In the genomic region with DNA sequence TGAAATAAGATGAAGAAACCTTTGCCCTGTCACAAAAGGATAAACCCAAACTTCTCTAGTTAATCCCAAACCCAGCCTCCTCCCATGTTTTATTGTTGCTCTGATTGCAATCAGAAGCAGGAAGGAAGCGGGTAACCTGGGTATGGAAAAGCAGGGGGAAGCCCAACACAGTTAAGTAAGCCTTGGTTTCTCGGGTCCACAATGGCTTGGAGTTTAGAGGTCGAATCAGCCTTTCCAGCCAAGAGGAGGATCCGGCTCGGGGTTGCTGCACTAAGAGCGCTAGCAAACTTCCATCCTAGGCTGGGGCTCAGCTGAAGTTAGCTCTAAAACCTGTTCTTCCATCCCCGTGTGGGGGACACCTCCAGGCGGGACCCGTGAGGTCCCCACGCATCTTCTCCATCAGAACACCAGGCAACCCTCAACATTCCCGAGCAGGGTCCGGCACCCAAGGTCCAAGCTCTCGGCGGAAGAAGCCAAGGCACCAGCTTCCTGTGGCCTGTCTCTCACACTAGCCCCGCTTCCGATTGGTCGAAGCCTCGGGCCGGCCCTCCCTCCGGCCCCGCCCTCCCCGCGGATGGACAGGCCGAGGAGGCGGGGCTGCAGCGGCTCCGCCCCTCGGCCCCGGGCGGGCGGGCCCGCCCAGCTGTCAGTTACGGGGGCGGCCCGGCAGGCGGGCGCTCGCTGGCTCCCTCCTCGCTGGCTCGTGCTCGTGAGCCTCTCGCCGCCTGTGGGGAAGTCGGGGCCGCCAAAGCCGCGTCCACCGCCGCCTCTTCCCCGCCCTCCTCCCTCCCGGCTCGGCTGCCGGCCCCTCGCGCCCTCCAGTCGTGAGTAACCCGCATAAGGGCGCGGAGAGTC, we compare ENCODE assay signal across 8 mouse cellular contexts. TPM values are rescaled to one million over a fixed set of nuclear protein-coding genes. Genes with fewer than 3 reads are reported as not detected.
DNase-seq lines count a peak whose midpoint lies in the region; ATAC-seq lines count a peak whose summit lies in the region.

Gene Eea1, plus strand, starts transcription at position 605 of the 855 bp plus-strand sequence.

- H3K4me1 ChIP-seq in erythroblast, embryonic 14.5 days (ENCODE audit: control insufficient read depth), result peaks cover 37% of the 10 kb centered on the region
- peaks cover 15% of the 10 kb centered on the region for H3K4me1 ChIP-seq in heart, embryonic 12.5 days (replicated peaks)
- H3K4me1 ChIP-seq in kidney, embryonic 16.5 days (ENCODE audit: insufficient read depth, low read length), result peaks cover 16% of the 10 kb centered on the region

- peak within 1 kb of the TSS; percentile 91 for H3K9ac ChIP-seq in heart, embryonic 12.5 days
- peak within 1 kb of the TSS; percentile 89 for H3K9ac ChIP-seq in kidney, embryonic 16.5 days (replicated peaks; ENCODE audit: low read length)

- H3K27ac ChIP-seq in heart, embryonic 12.5 days (ENCODE audit: poor library complexity, severe bottlenecking), result peak within 1 kb of the TSS; percentile 95
- peak within 1 kb of the TSS; percentile 93 for H3K27ac ChIP-seq in kidney, embryonic 16.5 days (ENCODE audit: low read length)

- WGBS in heart, embryonic 12.5 days, result under 1% methylated on average over 58 of the region's 59 CpGs
- under 1% methylated on average over 41 of the region's 59 CpGs for WGBS in kidney, embryonic 16.5 days

- peaks cover 15% of the 10 kb centered on the region for H3K36me3 ChIP-seq in erythroblast, embryonic 14.5 days (ENCODE audit: control insufficient read depth)
- H3K36me3 ChIP-seq in heart, embryonic 12.5 days, result no peaks in the 10 kb centered on the region; the same call in 1 of the 2 replicates
- H3K36me3 ChIP-seq in kidney, embryonic 16.5 days (ENCODE audit: insufficient read depth, low read length), result no peaks in the 10 kb centered on the region

- H3K27me3 ChIP-seq in erythroblast, embryonic 14.5 days (ENCODE audit: control insufficient read depth), result peaks cover 3% of the 10 kb centered on the region
- H3K27me3 ChIP-seq in heart, embryonic 12.5 days (replicated peaks), result no peaks in the 10 kb centered on the region
- H3K27me3 ChIP-seq in kidney, embryonic 16.5 days (ENCODE audit: insufficient read depth, low read length), result no peaks in the 10 kb centered on the region

- peak within 1 kb of the TSS; percentile 72 for H3K4me3 ChIP-seq in erythroblast, embryonic 14.5 days (replicated peaks)
- H3K4me3 ChIP-seq in heart, embryonic 12.5 days, result peak within 1 kb of the TSS; percentile 89
- peak within 1 kb of the TSS; percentile 90 for H3K4me3 ChIP-seq in kidney, embryonic 16.5 days (ENCODE audit: low read length)

- ATAC-seq in heart, embryonic 12.5 days (ENCODE audit: insufficient number of reproducible peaks, low FRiP score), result peak; percentile 99
- peak; percentile 99 for ATAC-seq in kidney, embryonic 16.5 days (ENCODE audit: low FRiP score, low TSS enrichment)

- DNase-seq in CD4-positive, CD25-positive, alpha-beta regulatory T cell, adult 2 months (ENCODE audit: low read depth, low spot score), result peak; percentile 80
- DNase-seq in brain, embryonic 18.5 days (ENCODE audit: low read depth, low spot score), result peak; percentile 82
- peak; percentile 96 for DNase-seq in liver
- peak; percentile 64 to 76 for DNase-seq in monocyte, adult 2 months (ENCODE audit: low read depth in 1 of 2, low spot score in 2 of 2)
- DNase-seq in spleen, postnatal 14 days (ENCODE audit: low spot score in 2 of 2), result peak; percentile 81 to 84

- no peaks in the 10 kb centered on the region for H3K9me3 ChIP-seq in erythroblast, embryonic 14.5 days (ENCODE audit: control insufficient read depth, low read length)
- no peaks in the 10 kb centered on the region for H3K9me3 ChIP-seq in heart, embryonic 12.5 days (replicated peaks)
- H3K9me3 ChIP-seq in kidney, embryonic 16.5 days (ENCODE audit: low read length), result no peaks in the 10 kb centered on the region

- peak within 1 kb of the TSS; percentile 76 for H3K4me2 ChIP-seq in heart, embryonic 12.5 days
- H3K4me2 ChIP-seq in kidney, embryonic 16.5 days (replicated peaks; ENCODE audit: low read depth, low read length), result peak within 1 kb of the TSS; percentile 80

RNA-seq across cellular contexts. Expression of gene Eea1, which starts in this region (rescaled TPM):
- polyA plus RNA-seq in erythroblast, embryonic 14.5 days (2012), result 0.26 and 0.29 TPM in 2 replicates
- polyA plus RNA-seq in heart, embryonic 12.5 days (2016; fragmentation: Nextera tagmentation; extraction: Ambion mirVana), result 22.1 and 23.8 TPM in 2 replicates
- 14.4 and 15.8 TPM in 2 replicates for polyA plus RNA-seq in kidney, embryonic 16.5 days (2015; fragmentation: Nextera tagmentation; extraction: Ambion mirVana)

Comparison
In these comparisons a context has a peak if more than half of its experiments do, and no peak if none do; other contexts are left out.
1. Peak in every context shown above with its lines: DNase-seq, ATAC-seq, H3K4me3 ChIP-seq and H3K27ac ChIP-seq.
2. RNA of gene Eea1 (polyA plus RNA-seq): 22.1 to 23.8 TPM in heart, embryonic 12.5 days and 14.4 to 15.8 TPM in kidney, embryonic 16.5 days; 0.26 to 0.29 TPM in erythroblast, embryonic 14.5 days; every median in the first group is over 10 times any median in the second.